Mouse (Mus musculus): ENCODE results near the gene Zfp160.

- no peak for TF ChIP-seq POLR2A (IDR thresholded peaks at IDR 0.05; ENCODE audit: insufficient read length, low read depth)
- TF ChIP-seq CEBPB (IDR thresholded peaks at IDR 0.05; ENCODE audit: insufficient read depth, poor library complexity, severe bottlenecking): no peak
- no peak for TF ChIP-seq TCF12 (IDR thresholded peaks at IDR 0.05; ENCODE audit: insufficient read depth, poor library complexity, severe bottlenecking)
These were observed 44.6 kb downstream of the Zfp160 start for GRCm38 (mm10) chr17:21053267-21053666.
